Mouse (Mus musculus) cortical plate, adult 2 months (tissue): Measurements from ENCODE around the gene Tmem108. TPM values are rescaled to one million over a fixed set of nuclear protein-coding genes. Genes with fewer than 3 reads are reported as not detected.

Experiments
- H3K27ac ChIP-seq: fragments of 200-500 bp; 2 replicates; pipeline ENCODE4 v1.5.1; 2012; ENCODE audit warnings: low read length, control low read depth, inconsistent platforms; ENCODE audit not compliant: insufficient read depth
- H3K4me1 ChIP-seq: fragments of 200-500 bp; 2 replicates; pipeline ENCODE4 v1.6.1; 2011; ENCODE audit warnings: low read length; ENCODE audit not compliant: control insufficient read depth, insufficient read depth
- H3K4me3 ChIP-seq: fragments of 200-500 bp; 2 replicates; pipeline ENCODE4 v1.5.1; 2011; ENCODE audit warnings: mild to moderate bottlenecking, low read length, control low read depth; ENCODE audit not compliant: insufficient read depth
- CTCF ChIP-seq: fragments of 200-500 bp; IDR thresholded peaks from 2 replicates; pipeline ENCODE4 v1.5.1; 2011; ENCODE audit warnings: mild to moderate bottlenecking, control low read depth, low read length; ENCODE audit not compliant: insufficient read depth; ENCODE audit errors: extremely low read depth
- POLR2A ChIP-seq: fragments of 200-500 bp; IDR thresholded peaks from 2 replicates; pipeline ENCODE4 v1.6.1; 2011; ENCODE audit warnings: mild to moderate bottlenecking, low read length, control low read depth; ENCODE audit not compliant: insufficient read depth; ENCODE audit errors: extremely low read depth
- polyA plus RNA-seq: library from polyadenylated mRNA; depleted of rRNA; stranded (reverse); fragments of >200 nt; gene quantifications from 2 replicates; pipeline ENCODE4 v1.2.3, GENCODE M21; 2012

Gene Tmem108
- polyA plus RNA-seq, 1 experiment, result 21.4 TPM

DNA sequence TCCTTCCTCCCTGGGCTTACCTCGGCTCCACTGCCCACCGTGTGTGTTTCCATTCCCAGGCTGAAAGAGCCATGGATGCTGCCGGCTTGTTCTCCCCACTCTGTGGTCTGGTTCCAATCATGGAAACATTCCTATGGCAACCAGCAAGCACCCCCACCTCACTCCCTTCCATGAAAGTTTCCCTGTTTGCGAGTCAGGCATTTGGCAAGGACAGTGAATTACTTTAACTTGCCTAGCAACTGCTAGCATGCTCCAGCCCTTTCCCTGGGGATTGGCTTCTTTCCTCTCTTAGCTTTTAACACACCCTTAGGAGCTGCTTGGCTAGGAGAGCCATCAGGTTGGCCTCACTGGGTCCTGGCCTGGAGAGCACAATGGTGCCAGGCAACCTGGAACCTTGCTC lies 68.9 kb downstream of the Tmem108 start:
- TF ChIP-seq CTCF, result no peak
- no peak for TF ChIP-seq POLR2A
- H3K4me1 ChIP-seq, result peaks cover 3% of the 10 kb centered on the region
- peak overlapping the region; percentile 20 for H3K4me3 ChIP-seq
- no peak overlapping the region for H3K27ac ChIP-seq

DNA sequence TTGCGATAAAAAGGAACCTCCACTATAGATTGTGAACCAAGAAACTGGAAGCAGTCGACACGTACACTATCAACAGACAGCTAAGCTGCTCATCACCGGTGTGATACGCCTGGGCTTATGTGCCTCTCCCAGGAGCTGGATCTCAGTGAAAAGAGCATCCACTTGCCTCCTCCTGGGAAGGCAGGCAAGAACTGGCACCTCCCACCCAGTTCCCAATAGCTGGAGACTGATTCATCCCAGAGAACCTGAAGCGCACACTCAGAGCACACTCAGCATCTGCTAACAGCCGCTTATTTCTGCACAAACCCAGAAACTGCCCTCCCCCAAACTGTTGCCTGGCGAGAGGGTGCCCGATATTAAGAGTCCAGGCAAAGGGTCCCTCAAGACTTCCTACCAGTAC lies 69.8 kb downstream of the Tmem108 start:
- TF ChIP-seq POLR2A (peak; percentile 49; the same call in 1 of the 2 replicates), CTCF (no peak)
- Histone ChIP-seq H3K27ac (no peak overlapping the region), H3K4me3 (peak overlapping the region; percentile 1), H3K4me1 (peaks cover 3% of the 10 kb centered on the region)

- Histone ChIP-seq H3K4me1 (peaks cover 3% of the 10 kb centered on the region), H3K4me3 (no peak overlapping the region), H3K27ac (no peak overlapping the region)
- TF ChIP-seq CTCF, result no peak
- no peak for TF ChIP-seq POLR2A
Observed at GRCm38 (mm10) chr9:103690446-103690845, 71.2 kb downstream of the Tmem108 start.

- H3K4me3 ChIP-seq, result no peak overlapping the region
- peaks cover 3% of the 10 kb centered on the region for H3K4me1 ChIP-seq
- TF ChIP-seq CTCF (no peak), POLR2A (no peak)
- no peak overlapping the region for H3K27ac ChIP-seq
Observed at GRCm38 (mm10) chr9:103689697-103690096, 71.9 kb downstream of the Tmem108 start.

DNA sequence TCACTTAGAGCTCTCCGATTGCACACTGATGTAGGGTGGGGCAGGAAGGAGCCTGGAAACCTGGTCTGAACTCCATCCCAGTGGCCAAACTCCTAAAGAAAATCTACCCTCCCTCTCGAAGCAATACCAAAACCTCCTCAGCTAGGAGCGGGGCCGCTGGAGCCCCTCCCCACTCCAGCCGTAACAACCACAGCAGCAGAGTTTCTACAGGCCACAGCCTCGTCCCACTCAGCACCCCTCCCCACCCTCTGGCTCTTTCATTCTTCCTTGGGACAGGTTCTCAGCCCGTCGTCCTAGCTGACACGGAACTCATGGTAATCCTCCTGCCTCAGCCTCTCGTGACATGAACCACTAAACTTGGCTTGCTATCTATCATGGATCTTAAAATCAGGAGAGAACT lies 72.6 kb downstream of the Tmem108 start:
- Histone ChIP-seq H3K4me3 (no peak overlapping the region), H3K4me1 (peaks cover 3% of the 10 kb centered on the region), H3K27ac (no peak overlapping the region)
- TF ChIP-seq CTCF, result no peak
- no peak for TF ChIP-seq POLR2A

- Histone ChIP-seq H3K27ac (no peak overlapping the region), H3K4me1 (no peaks in the 10 kb centered on the region), H3K4me3 (no peak overlapping the region)
- TF ChIP-seq CTCF, result no peak
- TF ChIP-seq POLR2A, result no peak
Observed at GRCm38 (mm10) chr9:103687130-103687529, 74.5 kb downstream of the Tmem108 start.

DNA sequence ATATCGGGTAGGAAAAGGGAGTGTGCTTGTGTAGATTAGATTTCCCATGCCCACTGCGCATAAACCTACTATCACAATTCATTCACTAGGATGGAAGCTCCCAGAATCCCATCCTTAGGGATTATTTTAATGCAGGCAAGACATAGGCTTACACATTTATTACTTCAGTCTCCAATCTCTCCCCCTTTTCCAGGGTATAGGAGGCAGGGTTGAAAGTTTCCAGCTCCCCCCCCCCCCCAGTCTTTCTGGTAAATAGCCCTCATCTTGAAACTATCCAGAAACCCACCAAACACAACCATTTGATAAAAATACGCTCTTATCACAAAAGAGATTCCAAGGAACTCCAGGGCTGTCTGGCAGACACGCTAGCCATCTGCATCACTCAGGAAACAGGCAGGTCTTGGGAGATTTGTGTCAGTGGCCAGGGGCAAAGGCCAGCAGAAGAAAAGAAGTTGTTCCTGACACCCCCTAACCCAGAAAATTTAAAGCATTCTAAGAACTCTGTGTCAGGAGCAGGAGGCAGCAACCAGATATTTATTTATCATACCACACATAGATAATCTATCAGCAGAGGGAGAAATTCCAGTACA lies 79.8 kb downstream of the Tmem108 start:
- TF ChIP-seq POLR2A (no peak), CTCF (no peak)
- Histone ChIP-seq H3K27ac (no peak overlapping the region), H3K4me3 (no peak overlapping the region), H3K4me1 (no peaks in the 10 kb centered on the region)

- Histone ChIP-seq H3K27ac (no peak overlapping the region), H3K4me3 (no peak overlapping the region), H3K4me1 (no peaks in the 10 kb centered on the region)
- TF ChIP-seq CTCF (no peak), POLR2A (no peak)
Observed at GRCm38 (mm10) chr9:103679234-103679633, 82.4 kb downstream of the Tmem108 start.

- Histone ChIP-seq H3K4me3 (no peak overlapping the region), H3K4me1 (no peaks in the 10 kb centered on the region), H3K27ac (no peak overlapping the region)
- TF ChIP-seq CTCF, result no peak
- no peak for TF ChIP-seq POLR2A
Observed at GRCm38 (mm10) chr9:103678531-103679060, 83.0 kb downstream of the Tmem108 start.

DNA sequence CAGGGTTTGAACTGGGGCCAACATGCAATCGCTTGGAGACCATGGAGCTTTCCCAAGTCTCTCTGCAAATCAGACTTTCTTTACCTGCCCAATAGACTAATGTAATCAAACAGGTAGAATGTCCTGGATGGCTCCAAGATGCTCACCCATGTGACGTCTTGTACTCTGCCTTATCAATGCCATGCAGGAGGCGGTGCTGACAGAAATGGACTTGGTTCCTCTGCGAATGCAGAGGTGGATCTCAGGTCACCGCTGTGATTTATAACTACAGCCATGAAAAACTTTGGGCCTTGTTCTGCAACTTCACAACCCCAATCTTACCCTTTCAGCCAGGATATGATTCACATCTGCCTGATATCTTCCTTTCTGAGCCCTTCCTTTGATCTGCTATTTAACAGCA lies 83.8 kb downstream of the Tmem108 start:
- Histone ChIP-seq H3K27ac (no peak overlapping the region), H3K4me1 (no peaks in the 10 kb centered on the region), H3K4me3 (no peak overlapping the region)
- TF ChIP-seq CTCF (no peak), POLR2A (no peak)
